Mouse (Mus musculus): ENCODE measurements around the gene Trp53i13.

Trp53i13 gene

DNA sequence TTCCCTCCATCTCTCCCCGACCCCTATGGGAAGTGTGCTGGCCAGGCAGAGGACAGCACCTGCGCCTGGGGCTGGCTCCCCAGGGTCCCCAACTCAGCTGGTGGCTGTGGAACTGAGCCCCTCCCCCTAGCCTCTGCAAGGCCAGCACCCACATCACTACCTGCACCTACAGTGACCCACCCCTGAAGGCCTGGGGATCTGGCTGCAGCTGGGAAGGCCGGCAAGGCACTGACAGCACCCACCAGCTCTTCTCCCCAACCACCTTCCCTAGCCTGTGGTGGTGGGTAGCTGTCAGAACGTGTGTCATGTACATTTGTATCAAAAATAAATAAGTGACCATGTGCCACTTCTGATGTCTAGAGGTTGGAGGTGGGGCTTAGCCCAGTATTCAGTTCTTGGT lies 8.4 kb downstream of the Trp53i13 start:
- DNase-seq, result peak; percentile 51

DNA sequence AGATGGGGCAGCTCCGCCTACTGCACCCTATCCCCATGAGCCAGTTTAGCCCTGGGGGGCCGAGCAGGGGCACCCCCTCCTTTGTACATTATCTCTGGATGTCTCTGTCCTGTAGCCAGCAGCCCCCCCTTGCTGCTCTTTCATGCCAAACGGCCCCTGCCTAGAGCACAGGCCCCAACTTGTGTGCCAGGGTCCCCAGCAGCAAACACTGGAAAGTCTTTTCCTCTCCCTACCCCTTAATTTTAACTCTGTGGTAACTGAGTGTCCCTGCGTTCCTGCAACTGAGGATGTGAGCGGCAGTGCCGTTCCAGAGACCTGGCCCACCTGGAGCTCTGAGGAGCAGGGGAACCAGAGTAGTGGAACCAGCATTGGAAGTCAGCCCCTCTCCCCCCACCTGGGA lies 8.8 kb downstream of the Trp53i13 start:
- peak; percentile 41 for DNase-seq

DNA sequence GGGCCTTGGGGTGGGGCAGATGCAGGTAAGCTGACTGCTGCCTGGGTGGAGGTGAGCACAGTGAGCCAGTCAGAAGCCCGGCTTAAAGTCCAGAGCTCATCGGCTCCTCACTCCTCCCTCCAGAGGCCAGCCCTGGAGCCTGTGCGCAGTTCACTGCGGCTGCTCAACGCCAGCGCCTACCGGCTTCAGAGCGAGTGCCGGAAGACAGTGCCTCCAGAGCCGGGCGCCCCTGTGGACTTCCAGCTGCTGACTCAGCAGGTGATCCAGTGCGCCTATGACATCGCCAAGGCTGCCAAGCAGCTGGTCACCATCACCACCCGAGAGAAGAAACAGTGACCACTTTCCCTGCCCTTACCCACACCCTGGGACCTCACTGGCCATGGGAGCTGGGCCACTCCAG lies 9.5 kb downstream of the Trp53i13 start:
- peak; percentile 46 for DNase-seq

DNA sequence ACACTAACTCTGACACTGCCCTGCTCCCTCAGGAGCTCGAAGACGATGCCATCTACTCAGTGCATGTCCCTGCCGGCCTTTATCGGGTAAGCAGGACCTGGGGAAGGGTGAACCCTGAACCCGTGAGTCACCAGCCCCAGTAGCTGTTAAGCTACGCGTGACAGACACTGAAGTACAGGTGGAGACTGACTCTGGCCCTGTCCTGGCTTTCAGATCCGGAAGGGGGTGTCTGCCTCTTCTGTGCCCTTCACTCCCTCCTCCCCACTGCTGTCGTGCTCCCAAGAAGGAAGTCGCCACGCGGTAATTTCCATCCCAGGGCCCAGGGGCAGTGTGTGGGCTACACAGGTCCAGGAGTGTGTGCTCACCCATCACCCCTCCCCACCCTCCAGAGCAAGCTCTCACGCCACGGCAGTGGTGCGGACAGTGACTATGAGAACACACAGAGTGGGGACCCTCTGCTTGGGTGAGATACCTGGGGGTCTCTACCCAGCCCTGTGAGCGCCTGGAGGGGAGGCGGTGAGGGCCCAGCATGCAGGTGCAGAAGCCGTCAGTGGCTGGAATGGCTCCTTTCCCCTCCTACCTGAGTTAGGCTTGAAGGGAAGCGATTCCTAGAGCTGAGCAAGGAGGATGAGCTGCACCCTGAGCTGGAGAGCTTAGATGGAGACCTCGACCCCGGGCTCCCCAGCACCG lies 10.3 kb downstream of the Trp53i13 start:
- DNase-seq, result peak; percentile 38

DNA sequence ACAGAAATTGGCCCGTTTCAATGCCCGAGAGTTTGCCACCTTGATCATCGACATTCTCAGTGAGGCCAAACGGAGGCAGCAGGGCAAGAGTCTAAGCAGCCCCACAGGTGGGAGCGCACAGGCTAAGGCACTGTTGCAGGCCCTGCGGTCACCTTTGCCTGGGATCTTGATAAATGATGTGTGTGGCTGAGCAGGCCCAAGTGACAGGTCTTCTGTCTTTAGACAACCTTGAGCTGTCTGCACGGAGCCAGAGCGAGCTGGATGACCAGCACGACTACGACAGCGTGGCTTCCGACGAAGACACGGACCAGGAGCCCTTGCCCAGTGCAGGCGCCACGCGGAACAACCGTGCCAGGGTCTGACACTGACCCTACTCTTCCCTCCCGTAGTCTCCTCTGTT lies 11.4 kb downstream of the Trp53i13 start:
- DNase-seq, result peak; percentile 28

DNA sequence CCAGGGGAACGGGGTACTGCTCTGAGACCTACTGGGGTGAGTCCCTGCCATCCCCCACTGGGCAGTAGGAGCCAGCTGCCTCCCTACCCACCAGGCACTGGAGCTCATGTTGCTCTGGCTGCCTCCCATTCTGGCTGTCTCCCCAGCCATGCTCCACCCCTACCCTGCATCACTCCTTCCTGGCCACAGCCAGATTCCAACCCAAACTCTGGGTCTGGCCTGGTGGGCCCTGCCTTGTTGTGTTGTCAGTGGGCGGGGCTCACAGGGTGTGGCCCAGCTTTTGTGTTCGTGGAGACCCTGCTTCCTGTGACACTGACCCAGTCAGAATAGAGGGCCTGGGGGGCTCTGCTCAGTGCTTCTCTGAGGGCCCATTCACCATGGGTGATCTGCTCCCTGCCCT lies 12.3 kb downstream of the Trp53i13 start:
- peak; percentile 51 for DNase-seq

DNA sequence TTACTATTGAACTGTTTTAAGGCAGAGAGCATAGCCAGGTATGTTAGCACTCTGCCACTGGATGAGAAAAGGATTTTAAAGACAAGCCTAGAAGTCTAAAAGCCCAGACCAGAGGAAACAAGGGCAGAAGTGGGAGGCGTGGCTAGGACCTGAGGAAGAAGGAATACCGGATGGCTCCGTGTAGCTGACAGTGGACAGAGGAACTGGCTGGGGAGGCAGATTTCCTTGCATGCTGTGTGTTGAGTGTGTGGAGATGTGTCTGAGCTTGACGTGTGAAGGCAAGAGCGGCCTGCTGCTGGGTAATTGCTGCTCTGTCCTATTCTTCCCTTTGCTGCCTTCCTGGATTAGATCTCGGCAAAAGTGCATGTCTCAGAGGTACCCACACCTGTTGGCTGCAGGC lies 13.3 kb downstream of the Trp53i13 start:
- DNase-seq, result no peak

DNA sequence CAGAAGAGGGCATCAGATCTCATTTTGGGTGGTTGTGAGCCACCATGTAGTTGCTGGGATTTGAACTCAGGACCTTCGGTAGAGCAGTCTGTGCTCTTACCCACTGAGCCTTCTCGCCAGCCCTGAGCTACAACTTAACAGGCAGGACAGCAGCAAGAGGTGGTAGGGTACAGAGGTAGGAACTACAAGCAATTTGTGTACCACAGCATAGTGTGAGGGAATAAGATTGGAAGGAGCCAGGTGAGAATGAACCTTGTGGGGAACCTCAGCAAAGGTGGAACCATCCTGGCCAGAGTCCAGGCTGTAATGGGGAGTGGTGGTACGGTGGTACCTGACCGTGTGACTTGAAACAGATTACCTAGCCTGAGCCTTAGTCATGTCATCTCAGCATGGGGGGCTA lies 13.8 kb downstream of the Trp53i13 start:
- peak; percentile 40 for DNase-seq

DNA sequence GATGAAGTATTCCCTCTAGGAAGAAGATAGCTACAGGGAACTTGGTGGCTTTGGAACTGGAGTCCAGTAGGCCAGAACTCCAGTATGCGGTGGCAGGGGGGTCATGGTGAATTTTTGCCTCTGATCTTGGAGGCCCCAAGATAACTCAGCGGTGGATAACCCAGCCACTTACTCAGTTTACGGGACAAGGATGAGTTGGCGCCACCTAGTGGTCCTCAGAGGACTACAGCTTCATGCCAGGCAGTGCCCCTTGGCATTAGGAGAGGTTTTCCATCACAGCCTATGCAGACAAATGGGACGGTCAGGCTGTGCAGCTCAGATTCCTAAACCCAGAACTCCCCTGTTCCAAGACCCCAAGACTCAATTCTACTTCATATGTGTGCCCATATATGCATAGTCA lies 14.4 kb downstream of the Trp53i13 start:
- peak; percentile 81 for DNase-seq

DNA sequence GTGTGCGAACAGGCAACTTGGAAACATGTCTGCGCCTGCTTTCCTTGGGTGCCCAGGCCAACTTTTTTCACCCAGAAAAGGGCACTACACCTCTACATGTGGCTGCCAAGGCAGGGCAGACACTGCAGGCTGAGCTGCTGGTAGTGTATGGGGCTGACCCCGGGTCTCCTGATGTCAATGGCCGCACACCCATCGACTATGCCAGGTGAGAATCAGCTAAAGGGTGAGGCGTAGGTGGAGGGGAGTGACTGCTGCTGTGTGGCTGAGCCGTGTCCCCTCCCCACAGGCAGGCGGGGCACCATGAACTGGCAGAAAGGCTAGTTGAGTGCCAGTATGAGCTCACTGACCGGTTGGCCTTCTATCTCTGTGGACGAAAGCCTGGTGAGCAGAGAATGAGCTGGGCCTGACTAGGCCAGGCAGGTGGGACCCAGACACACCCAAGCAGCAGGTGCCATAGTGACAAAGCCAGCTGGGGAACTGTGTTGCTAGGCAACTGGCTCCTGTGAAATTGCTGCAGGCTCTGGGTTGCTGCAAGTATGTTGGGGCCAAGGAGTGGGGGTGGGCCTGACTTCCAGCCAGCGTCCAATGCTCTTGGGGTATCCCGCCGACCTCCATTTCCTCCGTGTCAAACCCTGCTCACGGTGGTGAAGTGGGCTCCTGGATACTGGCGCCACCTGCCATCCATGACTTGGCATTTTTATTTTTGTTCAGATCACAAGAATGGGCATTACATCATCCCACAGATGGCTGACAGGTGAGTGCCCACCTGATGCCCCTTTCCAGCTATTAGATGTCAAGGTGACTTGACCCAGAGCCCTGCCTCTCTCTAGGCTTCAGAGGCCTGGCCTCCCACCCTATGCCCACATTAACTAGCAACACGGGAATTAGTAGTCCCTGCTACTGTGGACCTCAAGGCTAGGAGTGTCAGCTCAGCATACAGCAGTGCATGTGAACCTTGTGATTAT lies 15.1 kb downstream of the Trp53i13 start:
- DNase-seq, result peak; percentile 71

DNA sequence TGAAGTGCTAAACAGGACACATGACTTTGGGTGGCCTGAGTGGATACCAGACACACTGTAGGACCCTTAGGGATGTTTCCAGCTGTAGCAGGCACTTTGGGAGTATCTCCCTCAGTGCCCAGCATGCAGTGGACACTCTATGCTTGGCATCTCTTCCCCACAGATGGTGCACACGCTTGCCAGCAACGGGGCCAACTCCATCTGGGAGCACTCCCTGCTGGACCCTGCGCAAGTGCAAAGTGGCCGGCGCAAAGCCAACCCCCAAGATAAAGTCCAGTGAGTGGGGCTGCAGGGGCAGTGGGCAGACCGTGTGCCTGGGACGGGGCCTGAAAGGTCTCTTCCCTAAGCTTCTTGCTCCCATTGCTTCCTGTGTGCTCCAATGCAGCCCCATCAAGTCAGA lies 16.4 kb downstream of the Trp53i13 start:
- peak; percentile 88 for DNase-seq

DNA sequence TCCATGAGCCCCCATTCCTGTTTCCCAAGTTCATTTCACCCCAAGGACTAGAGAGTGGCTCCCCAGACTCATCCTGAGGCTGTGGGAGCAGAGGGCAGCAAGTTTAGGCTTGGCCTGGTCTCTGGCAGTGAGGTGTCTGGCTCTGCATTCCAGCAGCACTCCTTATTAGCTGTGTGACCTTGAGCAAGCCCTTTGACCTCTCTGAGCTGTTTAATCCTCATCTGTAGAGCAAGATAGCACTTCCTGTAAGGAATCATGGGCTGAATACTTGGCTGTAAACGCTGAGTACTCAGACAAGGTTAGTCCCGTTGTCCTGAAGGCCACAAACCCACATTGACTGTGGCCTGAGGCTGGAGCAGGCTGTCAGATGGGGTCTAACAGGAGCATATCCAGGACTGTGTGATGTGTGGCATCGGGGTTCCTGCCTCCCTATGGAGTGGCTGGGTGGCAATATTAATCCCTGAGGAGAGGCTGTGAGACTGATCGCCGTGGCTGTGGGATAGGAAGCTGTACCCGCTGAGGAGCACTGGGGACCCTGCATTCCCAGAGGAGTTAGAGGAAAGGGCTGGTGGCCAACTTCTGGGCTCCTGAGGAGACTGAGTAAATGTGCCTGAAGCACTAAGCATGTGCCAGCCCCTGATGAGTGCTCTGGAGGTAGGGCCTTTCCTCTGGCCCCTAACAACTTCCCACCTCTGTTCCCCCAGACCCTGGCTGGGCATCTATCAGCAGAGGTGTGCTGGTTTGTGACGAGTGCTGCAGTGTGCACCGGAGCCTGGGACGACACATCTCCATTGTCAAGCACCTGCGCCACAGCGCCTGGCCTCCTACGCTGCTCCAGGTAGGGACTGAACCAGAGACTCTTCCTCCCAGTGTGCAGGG lies 17.3 kb downstream of the Trp53i13 start:
- DNase-seq, result peak; percentile 63

DNA sequence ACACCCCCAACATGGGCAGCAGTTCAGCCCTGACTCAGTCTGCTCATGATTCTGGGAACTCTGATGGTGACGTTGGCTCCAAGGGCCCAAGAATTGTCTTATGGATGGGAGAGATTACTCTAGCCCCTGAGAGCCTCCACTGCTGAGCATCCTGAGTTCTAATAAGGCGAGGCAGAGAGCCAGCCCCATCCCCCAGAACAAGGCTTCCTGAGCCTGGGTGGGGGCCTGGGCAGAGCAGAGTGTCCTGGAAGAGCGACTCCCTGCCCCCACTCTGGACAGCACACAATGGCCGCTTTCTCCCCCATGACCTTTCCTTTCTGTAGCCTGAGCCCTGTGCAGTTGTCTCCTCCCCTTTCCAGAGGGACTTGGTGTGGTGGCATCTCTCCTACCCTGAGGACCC lies 17.9 kb downstream of the Trp53i13 start:
- DNase-seq, result peak; percentile 71

DNA sequence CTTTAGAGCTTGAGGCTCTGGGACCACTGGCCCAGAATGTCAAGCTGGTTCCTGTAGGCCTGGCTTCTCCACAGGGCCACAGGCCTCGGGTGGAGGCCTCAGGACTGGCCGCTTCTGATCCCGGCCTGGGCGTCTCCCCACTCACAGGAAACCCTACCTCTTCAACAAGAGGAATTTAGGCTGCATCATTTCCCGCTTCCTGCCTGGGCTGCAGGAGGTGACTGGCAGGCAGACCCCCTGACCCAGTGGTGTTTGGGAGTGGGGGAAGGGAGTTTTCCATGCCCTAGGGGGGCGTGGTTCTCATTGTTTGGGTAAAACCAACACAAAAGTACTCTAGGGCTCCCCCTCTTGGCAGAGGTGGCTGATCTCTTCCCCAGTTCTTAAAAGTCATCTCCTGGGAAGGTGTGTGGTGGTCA lies 18.4 kb downstream of the Trp53i13 start:
- peak; percentile 65 for DNase-seq

DNA sequence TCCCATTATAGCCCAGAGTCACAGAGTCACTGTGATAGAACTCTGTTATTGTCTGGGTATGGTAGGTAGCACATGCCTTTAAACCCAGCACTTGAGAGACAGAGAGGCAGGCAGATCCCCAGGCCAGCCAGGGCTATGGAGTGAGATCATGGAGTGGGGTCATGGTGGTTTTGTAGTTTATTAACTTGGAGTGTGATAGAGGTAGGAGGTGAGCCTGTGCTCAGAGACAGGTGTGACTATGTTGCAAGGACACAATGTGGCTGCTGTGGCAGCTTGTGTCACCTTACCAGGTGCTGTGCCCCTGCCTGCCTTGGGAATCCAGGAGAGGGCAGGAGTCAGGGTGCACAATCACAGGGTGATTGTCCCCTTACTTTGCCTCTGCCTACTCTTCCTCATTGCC lies 20.3 kb downstream of the Trp53i13 start:
- DNase-seq, result no peak

DNA sequence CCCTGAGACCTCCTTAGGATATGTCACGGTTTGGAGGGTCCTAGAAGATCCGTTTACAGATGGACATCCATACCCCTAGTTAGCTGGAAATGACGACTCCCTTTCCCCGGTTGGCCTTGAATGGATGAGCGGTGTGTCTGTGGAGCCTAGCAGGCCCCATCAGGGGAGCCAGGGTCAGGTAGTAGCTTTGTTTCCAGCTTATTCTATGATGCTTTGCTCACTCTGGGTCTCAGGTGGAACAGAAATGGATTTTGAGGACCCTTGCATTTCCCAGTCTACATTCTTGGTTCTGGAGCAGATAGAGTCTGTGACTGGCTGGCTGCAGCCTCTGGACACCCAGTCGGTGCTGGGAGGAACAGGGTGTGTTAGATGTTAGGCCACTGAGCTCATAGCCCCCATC lies 21.0 kb downstream of the Trp53i13 start:
- no peak for DNase-seq

DNA sequence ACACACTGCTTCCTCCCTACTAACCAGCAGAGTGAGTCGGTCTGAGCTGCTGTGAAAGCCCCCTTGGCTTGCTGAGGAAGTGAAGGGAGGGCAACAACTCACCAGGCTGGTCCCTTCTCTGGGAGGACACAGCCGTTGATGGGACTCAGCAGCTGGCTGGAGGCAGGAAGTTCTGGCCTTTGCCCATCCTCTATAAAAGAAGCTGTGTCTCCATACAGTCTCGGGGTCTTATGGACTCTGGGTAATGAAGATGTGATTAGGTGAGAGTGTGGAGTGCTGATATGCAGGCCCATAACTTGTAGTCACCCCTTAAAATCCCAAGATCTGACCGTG lies 21.5 kb downstream of the Trp53i13 start:
- DNase-seq, result no peak

DNA sequence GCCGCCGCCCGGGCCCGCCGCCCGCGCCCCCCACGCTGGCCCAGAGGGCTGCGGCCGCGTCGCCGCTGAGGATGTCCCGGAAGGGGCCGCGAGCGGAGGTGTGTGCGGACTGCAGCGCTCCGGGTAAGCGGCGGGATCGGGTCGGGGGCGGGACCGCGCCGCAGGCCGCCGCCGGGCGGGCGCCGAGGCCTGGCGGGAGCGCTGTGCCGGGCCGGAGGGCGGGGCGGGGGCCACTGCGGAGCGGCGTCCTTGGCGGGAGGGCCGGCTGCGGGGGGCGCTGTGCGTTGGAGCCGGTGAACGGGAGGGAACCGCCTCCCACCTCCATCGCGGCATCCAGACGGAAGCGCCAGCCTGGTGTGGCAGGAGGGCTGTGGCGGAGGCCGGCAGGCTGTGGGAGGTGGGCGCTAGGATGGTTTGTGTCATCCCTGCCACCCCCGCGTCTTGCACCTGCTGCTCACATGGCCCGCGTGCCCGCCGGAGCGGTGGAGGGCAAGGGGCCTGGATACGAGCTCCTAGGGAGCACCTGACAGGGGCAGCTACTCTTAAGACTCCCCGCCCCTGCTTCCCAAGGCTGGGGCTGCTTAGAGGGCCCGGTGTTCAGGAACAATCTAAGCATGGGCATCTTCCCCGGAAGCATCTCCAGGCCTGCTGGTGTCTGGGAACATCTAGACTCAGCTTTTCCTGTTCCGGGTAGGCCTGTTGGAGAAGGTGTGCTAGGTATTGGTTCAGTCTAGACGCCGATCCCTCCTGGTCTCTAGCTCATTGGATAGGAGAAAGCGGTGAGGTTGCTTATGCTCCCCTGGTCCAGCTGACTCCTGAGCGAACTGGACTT lies 22.1 kb downstream of the Trp53i13 start, which contains the start of gene Git1:
TSS of gene Git1 (plus strand) at position 51 of the 832 bp plus-strand sequence.
- peak; percentile 76 for DNase-seq

DNA sequence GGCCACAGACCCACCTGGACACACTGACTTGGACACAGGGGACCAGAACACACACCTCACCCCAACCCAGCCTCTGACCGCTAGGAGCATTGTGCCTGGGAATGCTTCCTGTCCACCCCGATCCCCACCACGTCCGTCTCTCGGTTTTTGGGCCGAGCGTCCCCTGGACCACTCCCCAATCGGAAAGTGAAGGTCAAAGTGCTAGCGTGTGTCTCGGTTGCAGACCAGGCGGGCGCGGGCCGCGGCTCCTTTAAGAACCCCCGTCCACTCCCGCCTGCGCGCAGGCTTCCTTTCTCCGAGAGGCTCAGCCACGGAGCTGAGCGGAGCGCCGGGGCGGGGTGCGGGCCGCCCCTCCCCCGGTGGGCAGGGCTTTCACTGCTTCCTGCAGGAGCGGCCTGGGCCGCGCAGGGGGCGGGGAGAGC lies 22.9 kb downstream of the Trp53i13 start:
- peak; percentile 96 for DNase-seq

DNA sequence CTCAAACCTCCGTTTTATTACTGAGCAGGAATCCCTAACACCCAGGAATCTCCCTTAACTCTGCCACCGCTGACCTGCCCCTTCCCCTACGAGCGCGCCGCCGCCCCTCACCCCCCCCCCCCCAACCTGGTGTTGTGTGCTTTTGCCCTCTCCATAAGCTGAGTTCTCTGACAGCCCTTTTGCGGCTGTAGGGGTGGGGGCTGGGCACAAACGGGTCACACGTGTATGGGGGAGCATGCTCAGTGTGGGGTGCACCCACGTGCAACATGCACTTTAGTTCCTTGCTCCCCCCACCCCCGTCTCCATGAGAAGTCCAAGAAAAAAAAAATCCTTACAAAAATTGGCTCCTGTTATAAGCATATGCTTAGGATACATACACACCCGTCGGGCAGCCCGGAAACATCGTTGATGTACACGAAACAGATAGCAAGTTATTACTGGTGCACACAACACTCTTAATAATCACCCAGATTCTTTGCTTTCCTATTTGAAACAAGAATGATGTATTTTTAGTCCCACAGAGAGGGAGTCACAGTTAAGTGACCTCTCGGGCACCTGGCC lies 23.4 kb downstream of the Trp53i13 start:
- peak; percentile 76 for DNase-seq

DNA sequence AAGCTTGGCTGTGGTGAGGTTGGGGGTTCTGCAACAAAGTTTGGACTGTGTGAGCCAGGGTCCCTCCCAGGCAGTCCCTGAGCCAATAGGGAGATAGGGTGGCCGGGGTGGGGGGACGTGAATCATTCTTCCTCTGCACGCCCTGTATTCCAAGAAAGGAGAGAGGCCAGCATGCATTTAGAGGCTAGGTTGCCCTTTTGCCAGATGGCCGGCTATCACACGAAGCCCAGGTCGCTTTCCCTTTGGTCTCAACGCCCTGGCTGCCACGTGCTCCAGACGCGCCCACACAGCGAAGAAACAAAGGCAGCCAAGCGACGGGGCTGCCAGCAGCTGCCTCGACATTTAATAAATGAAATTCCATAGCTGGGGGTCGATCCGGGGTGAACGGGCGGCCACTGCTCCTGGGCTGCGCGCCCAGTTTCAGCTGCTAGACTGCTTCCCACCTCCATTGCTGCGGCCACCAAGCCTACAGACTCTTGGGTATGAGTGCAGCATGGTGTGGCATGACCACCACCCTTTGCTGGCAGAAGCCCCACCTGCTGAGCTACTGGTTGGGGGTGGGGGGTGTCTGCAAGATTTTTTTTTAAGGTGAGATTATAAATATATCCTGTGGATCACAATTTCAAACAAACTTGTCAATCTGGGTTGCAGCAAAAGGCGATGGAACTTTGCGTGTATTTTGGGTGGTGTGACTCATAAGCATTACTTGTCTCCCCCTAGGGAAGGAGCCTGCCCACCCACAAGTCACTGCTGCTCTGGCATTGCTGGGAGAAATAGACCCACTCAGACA lies 24.1 kb downstream of the Trp53i13 start:
- peak; percentile 82 for DNase-seq

All from cerebellum, adult 11-12 months (tissue).